Mouse (Mus musculus): ENCODE data around the gene Aen. TPM values are rescaled to one million over a fixed set of nuclear protein-coding genes. Genes with fewer than 3 reads are reported as not detected.

The Aen gene
- 54.5 and 58.6 TPM in 2 replicates for polyA plus RNA-seq (2015; fragmentation: Nextera tagmentation; extraction: Ambion mirVana)

GRCm38 (mm10) chr7:78895653-78896333 lies at the start of gene Aen:
Aen (plus strand) TSS chr7:78895854.

GRCm38 (mm10) chr7:78846737-78847434 lies 48.8 kb upstream of the Aen start, which contains the start of gene Det1:
Det1 (minus strand) TSS chr7:78847263.

DNA sequence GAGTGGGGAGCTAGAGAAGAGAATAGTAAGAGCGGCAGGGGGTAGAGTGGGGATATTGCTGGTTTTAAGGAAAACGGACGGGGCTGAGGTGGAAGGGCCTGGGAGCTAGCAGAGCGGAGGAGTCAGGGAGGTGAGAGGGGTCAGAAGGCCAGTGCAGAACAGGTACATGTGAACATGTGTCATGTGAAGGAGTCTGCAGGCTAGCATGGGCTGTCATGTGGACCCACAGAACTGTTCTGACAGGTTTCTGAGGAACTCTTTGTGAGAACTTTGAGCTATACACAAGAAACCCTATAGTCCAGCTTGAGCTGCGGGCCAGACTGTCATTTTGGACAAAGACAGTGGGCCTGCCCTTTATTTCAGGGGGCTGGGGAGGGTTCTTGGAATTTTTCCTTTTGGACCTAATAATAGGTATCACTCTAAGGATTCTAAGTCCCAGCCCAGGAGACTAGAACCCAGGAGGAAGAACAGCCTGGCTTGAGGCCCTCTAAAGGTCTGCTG lies 17.4 kb downstream of the Aen start, which contains the start of gene Isg20:
Isg20 (plus strand) TSS at position 451 of the 501 bp plus-strand sequence.

Small RNAs within 50 kb of the gene (microRNA-seq; reads per million reads assigned to microRNA genes)
- gene Mir7-2: 230 reads per million, percentile 56 among the genes with 10 or more reads in this experiment

Other genes with a start within 250 kb of the Aen start
- 28.5 and 29.1 TPM in 2 replicates for gene Ntrk3, start 157.8 kb upstream of the Aen start, polyA plus RNA-seq (2015; fragmentation: Nextera tagmentation; extraction: Ambion mirVana)
- gene Mrps11, start 112.7 kb upstream of the Aen start, polyA plus RNA-seq (2015; fragmentation: Nextera tagmentation; extraction: Ambion mirVana): 63.6 and 67.5 TPM in 2 replicates
- gene Mrpl46, start 112.3 kb upstream of the Aen start, polyA plus RNA-seq (2015; fragmentation: Nextera tagmentation; extraction: Ambion mirVana): 62.6 and 64.9 TPM in 2 replicates
- gene Det1, start 48.6 kb upstream of the Aen start, polyA plus RNA-seq (2015; fragmentation: Nextera tagmentation; extraction: Ambion mirVana): 7.2 and 7.7 TPM in 2 replicates
- gene Isg20, start 17.6 kb downstream of the Aen start, polyA plus RNA-seq (2015; fragmentation: Nextera tagmentation; extraction: Ambion mirVana): 1.3 and 1.8 TPM in 2 replicates
- 0.65 and 1.2 TPM in 2 replicates for gene Acan, start 157.6 kb downstream of the Aen start, polyA plus RNA-seq (2015; fragmentation: Nextera tagmentation; extraction: Ambion mirVana)
- gene Hapln3, start 235.2 kb downstream of the Aen start, polyA plus RNA-seq (2015; fragmentation: Nextera tagmentation; extraction: Ambion mirVana): 3.7 and 4.5 TPM in 2 replicates